Mouse (Mus musculus) cortical plate, adult 2 months (tissue): ENCODE results near the gene Mak.

Experiments
- CTCF ChIP-seq: fragments of 200-500 bp; IDR thresholded peaks from 2 replicates; pipeline ENCODE4 v1.5.1; 2011; ENCODE audit warnings: mild to moderate bottlenecking, control low read depth, low read length; ENCODE audit not compliant: insufficient read depth; ENCODE audit errors: extremely low read depth
- POLR2A ChIP-seq: fragments of 200-500 bp; IDR thresholded peaks from 2 replicates; pipeline ENCODE4 v1.6.1; 2011; ENCODE audit warnings: mild to moderate bottlenecking, low read length, control low read depth; ENCODE audit not compliant: insufficient read depth; ENCODE audit errors: extremely low read depth

DNA sequence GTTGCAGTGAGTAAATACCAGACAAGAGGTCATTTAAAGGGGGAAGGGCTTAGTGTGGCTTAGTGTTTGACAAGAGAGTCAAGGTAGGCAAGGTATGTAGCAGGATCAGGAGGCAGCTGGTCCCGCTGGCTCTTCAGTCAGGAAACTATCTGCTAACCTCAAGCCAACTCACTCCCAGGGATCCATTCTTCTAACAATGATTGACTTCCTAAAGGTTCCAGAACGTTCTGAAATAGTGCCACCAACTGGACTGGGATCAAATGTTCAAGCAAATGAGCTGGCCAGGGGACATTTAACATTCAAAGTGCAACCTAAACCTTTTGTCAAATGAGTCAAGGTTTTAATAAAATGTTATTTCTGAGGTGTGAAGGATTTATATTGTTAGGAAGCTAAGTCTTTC, 100.2 kb downstream of the Mak start:
- TF ChIP-seq CTCF: no peak
- no peak for TF ChIP-seq POLR2A
